Mouse (Mus musculus) liver, embryonic 13.5 days (tissue): Measurements from ENCODE around the gene Snx21. TPM values are rescaled to one million over a fixed set of nuclear protein-coding genes. Genes with fewer than 3 reads are reported as not detected.

ENCODE experiments used
- ATAC-seq: fragments of 200-750 bp; cut with Nextera tagmentation; 2 replicates; pipeline ENCODE4 v1.8.0; 2017; ENCODE audit warnings: low read depth, mild to moderate bottlenecking, moderate number of reproducible peaks, moderate library complexity
- DNase-seq: peaks from one replicate; pipeline ENCODE4 v3.0.0; 2022
- H3K27ac ChIP-seq: fragments of 300-500 bp; sonication (generic); 2 replicates; pipeline ENCODE4 v1.5.1; 2015; ENCODE audit warnings: moderate library complexity, mild to moderate bottlenecking, inconsistent platforms
- H3K27me3 ChIP-seq: fragments of 300-500 bp; sonication (generic); 2 replicates; pipeline ENCODE4 v1.6.1; 2015; ENCODE audit warnings: mild to moderate bottlenecking, inconsistent platforms
- H3K36me3 ChIP-seq: fragments of 300-500 bp; sonication (generic); 2 replicates; pipeline ENCODE4 v1.6.1; 2015; ENCODE audit warnings: mild to moderate bottlenecking, inconsistent platforms
- H3K4me1 ChIP-seq: fragments of 300-500 bp; sonication (generic); replicated peaks from 2 replicates; pipeline ENCODE4 v1.6.1; 2015; ENCODE audit warnings: inconsistent platforms
- H3K4me2 ChIP-seq: fragments of 300-500 bp; sonication (generic); 2 replicates; pipeline ENCODE4 v1.6.1; 2015; ENCODE audit warnings: inconsistent platforms, mild to moderate bottlenecking, moderate library complexity
- H3K4me3 ChIP-seq: fragments of 300-500 bp; sonication (generic); replicated peaks from 2 replicates; pipeline ENCODE4 v1.5.1; 2015; ENCODE audit warnings: mild to moderate bottlenecking, inconsistent platforms
- H3K9ac ChIP-seq: fragments of 300-500 bp; sonication (generic); 2 replicates; pipeline ENCODE4 v1.6.1; 2015; ENCODE audit warnings: mild to moderate bottlenecking, inconsistent platforms
- H3K9me3 ChIP-seq: fragments of 300-500 bp; sonication (generic); replicated peaks from 2 replicates; pipeline ENCODE4 v1.6.1; 2016; ENCODE audit warnings: inconsistent platforms
- WGBS: fragments of 180-500 bp; shearing (Covaris S2); methylation state at CpG from one replicate; pipeline ENCODE4 v1.1.7; 2015; ENCODE audit not compliant: insufficient replicate concordance; 5-methylcytosine and 5-hydroxymethylcytosine counted together
- polyA plus RNA-seq: library from polyadenylated mRNA; unstranded; fragments of >200 nt; fragmentation: Nextera tagmentation; extraction: Ambion mirVana; gene quantifications from 2 replicates; pipeline ENCODE4 v1.2.1, GENCODE M21; 2015

The Snx21 gene
- polyA plus RNA-seq, 1 experiment from 2014 or later: 4.1 TPM

DNA sequence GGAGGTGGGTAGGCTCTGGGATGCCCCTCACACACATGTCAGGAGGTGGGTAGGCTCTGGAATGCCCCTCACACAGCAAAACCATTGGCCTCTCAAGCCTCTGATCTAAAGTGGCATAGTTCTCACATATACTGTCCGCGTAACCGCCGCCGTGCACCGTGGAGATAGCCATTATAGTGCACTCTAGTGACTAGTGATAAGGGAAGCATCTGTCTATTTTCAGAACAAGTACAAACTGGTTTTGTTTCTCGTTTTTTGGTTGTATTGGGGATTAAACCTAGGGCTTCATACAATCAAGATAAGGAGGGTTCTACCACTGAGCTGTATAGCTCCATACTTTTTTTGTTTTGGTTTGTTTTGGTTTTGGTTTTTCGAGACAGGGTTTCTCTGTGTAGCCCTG lies 30.2 kb downstream of the Snx21 start:
- 55% methylated on average over 8 of the region's 8 CpGs for WGBS
- Histone ChIP-seq H3K27me3 (no peaks in the 10 kb centered on the region), H3K4me1 (peaks cover 35% of the 10 kb centered on the region), H3K9me3 (no peaks in the 10 kb centered on the region), H3K9ac (peak overlapping the region; percentile 11; the same call in 1 of the 2 replicates), H3K36me3 (peaks cover 21% of the 10 kb centered on the region), H3K4me3 (no peak overlapping the region), H3K27ac (peak overlapping the region; percentile 69), H3K4me2 (peak overlapping the region; percentile 31)
- DNase-seq (peak; percentile 50), ATAC-seq (peak; percentile 79)

DNA sequence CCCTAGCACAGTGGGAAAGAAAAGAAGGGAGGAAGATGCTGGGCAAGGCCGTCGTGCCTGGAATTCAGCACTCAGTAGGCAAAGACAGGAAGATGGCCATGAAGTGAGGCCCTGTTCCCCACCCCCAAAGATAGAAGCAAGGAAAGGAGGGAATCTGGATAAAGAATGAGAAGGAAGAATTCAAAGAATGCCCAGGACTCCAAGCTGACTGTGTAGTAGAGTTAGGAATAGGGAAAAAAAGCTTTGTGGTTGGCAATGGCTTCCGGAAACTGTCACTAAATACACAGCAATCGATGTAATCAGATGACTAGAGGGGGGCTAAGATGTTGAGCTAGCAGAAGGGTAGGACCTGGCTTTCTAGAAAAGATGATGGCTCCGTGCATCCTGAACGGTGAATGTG lies 31.6 kb downstream of the Snx21 start:
- no peak overlapping the region for H3K4me3 ChIP-seq
- peaks cover 28% of the 10 kb centered on the region for H3K36me3 ChIP-seq
- DNase-seq: no peak
- no peak overlapping the region for H3K4me2 ChIP-seq
- no peak for ATAC-seq
- H3K4me1 ChIP-seq: peaks cover 40% of the 10 kb centered on the region
- WGBS: 76% methylated on average over 6 of the region's 6 CpGs
- no peaks in the 10 kb centered on the region for H3K27me3 ChIP-seq
- no peaks in the 10 kb centered on the region for H3K9me3 ChIP-seq
- H3K9ac ChIP-seq: no peak overlapping the region
- H3K27ac ChIP-seq: no peak overlapping the region

DNA sequence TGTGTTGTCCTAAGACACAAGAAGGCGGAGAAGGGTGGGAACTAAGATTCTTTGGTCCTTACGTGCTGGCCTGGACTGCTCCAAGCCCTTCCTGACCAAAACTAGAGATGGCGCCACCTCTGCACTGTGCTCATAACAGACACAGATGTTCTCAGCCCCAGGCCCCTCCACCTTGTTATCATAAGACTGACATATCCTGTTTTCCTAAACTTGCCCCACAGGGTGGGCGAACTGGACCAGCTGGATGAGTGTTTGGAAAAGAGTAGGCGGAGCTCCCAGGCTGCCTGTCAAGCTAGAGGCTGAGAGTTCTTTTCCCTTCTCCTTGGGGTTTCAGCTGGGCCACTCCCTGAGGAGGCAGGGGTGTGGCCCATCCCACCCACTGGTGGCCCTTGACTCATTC lies 32.1 kb downstream of the Snx21 start:
- no peak overlapping the region for H3K4me2 ChIP-seq
- no peaks in the 10 kb centered on the region for H3K9me3 ChIP-seq
- H3K27me3 ChIP-seq: no peaks in the 10 kb centered on the region
- no peak overlapping the region for H3K9ac ChIP-seq
- peaks cover 43% of the 10 kb centered on the region for H3K4me1 ChIP-seq
- no peak for ATAC-seq
- no peak overlapping the region for H3K4me3 ChIP-seq
- DNase-seq: no peak
- H3K36me3 ChIP-seq: peaks cover 25% of the 10 kb centered on the region
- WGBS: 72% methylated on average over 5 of the region's 5 CpGs
- no peak overlapping the region for H3K27ac ChIP-seq

DNA sequence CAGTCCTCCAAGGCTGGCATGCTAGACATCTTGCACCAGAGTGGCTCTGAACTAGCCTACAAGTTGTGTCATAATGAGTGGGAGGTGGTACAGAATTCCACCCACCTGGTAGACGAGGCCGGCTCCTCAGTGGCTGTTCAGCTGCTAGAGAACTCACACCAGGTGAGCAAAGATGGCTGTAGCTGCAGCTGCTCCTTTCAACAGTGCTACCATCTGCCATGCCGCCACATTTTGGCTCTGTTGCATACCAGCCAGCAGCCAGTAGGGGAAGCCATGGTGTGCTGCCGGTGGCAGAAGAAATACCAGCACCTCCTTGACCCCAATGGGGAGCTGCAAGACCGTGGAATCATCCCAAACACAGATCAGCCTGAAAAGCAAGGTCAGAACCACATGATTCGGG lies 35.4 kb downstream of the Snx21 start:
- Histone ChIP-seq H3K4me3 (no peak overlapping the region), H3K4me1 (peaks cover 41% of the 10 kb centered on the region), H3K36me3 (peaks cover 34% of the 10 kb centered on the region), H3K27ac (no peak overlapping the region), H3K27me3 (no peaks in the 10 kb centered on the region), H3K4me2 (no peak overlapping the region), H3K9ac (no peak overlapping the region), H3K9me3 (no peaks in the 10 kb centered on the region)
- no peak for ATAC-seq
- DNase-seq: no peak
- WGBS: 83% methylated on average over 6 of the region's 6 CpGs

DNA sequence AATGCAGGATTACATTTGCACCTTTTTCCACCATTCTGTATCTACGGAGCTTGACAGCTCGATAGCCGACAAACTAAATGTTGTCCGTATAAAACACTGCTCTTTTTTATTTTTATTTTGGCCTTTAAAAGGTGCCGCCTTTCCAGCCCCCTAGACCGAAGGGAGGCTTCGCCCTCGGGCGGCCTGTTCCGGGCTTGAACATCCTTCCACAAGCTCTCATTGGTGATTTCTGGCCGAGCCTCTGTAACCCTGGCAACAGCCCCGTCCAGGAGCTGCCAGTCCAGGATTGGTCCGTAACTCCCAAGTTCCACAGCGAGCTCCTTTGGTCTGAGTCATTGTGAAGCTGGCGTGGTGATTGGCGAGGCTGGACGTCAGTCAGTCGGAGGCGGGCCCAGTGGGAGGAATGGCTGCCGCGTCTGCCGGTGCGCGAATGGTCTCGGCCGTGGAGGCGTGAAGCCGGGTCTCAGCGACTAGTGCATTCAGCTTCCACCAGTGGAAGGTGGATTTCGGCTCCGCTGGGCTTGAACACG lies 37.1 kb downstream of the Snx21 start, which contains the start of gene Zswim1:
Gene Zswim1, plus strand, starts transcription at position 51 of the 530 bp plus-strand sequence.
- peaks cover 48% of the 10 kb centered on the region for H3K36me3 ChIP-seq
- peak; percentile 99 for DNase-seq
- H3K4me3 ChIP-seq: peak within 1 kb of the TSS; percentile 72
- no peaks in the 10 kb centered on the region for H3K9me3 ChIP-seq
- H3K9ac ChIP-seq: peak within 1 kb of the TSS; percentile 79
- H3K4me1 ChIP-seq: peaks cover 42% of the 10 kb centered on the region
- H3K4me2 ChIP-seq: peak within 1 kb of the TSS; percentile 84
- peak within 1 kb of the TSS; percentile 66 for H3K27ac ChIP-seq
- H3K27me3 ChIP-seq: no peaks in the 10 kb centered on the region
- peak; percentile 99 for ATAC-seq
- WGBS: 2% methylated on average over 32 of the region's 32 CpGs

DNA sequence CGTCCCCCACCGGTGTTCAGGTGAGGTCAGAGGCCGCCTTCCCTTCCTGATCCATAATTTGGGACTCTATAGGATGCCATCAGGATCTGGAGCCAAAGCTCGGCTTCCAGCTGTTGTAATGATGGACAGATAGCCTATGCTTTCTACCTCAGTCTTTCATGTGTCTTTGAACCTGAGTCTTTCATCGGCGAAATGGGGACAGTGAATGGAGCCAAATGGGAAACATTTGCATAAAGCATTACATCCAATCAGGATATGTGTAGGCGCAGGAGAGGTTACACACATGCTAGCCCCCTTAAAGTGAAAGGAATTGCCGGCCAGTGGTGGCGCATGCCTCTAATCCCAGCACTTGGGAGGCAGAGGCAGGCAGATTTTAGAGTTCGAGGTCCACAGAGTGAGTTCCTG lies 37.6 kb downstream of the Snx21 start:
- Histone ChIP-seq H3K9me3 (no peaks in the 10 kb centered on the region), H3K4me1 (peaks cover 39% of the 10 kb centered on the region), H3K4me3 (peak overlapping the region; percentile 72), H3K36me3 (peaks cover 51% of the 10 kb centered on the region), H3K27ac (peak overlapping the region; percentile 66), H3K4me2 (peak overlapping the region; percentile 84), H3K27me3 (no peaks in the 10 kb centered on the region), H3K9ac (peak overlapping the region; percentile 79)
- ATAC-seq: peak; percentile 35
- WGBS: 1% methylated on average over 10 of the region's 10 CpGs
- peak; percentile 42 for DNase-seq

DNA sequence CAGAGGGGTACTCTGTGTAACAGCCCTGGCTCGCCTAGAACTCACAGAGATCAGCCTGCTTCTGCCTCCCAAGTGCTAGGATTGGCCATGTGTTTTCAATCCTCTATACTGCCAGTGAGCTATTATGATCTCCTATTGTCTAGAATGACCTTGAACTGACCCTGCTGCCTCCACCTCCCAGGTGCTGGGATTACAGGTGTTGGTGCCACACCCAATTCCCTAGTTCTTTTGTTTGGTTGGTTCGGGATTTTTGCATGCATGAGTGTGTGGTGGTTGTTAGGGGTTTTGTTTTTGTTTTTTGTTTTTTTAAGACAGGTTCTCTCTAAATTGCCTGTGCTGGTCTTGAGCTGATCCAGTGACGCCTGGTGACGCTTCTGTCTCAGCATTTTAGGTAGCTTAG lies 38.3 kb downstream of the Snx21 start:
- H3K27ac ChIP-seq: no peak overlapping the region
- ATAC-seq (no peak), DNase-seq (no peak)
- H3K36me3 ChIP-seq: peaks cover 51% of the 10 kb centered on the region
- peaks cover 39% of the 10 kb centered on the region for H3K4me1 ChIP-seq
- H3K4me3 ChIP-seq: peak overlapping the region; percentile 72
- H3K9me3 ChIP-seq: no peaks in the 10 kb centered on the region
- H3K9ac ChIP-seq: no peak overlapping the region
- 81% methylated on average over 4 of the region's 4 CpGs for WGBS
- no peaks in the 10 kb centered on the region for H3K27me3 ChIP-seq
- peak overlapping the region; percentile 84 for H3K4me2 ChIP-seq

DNA sequence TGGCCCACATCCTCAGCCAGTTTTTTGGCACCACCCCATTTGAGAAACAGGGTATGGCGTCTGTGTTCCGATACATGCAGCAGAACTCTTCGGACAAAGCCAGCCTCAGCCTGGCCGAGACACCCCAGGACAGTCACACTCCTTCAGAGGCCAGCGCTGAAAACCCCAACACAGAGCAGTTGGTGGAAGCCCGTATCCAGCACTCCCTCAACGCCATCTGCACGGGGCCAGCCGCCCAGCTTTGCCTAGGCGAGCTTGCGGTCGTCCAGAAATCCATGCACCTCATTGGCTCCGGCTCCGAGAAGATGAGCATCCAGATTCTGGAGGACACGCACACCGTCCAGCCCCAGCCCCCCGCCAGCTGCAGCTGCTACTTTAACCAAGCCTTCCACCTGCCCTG lies 39.9 kb downstream of the Snx21 start:
- H3K36me3 ChIP-seq: peaks cover 43% of the 10 kb centered on the region
- no peak overlapping the region for H3K4me3 ChIP-seq
- ATAC-seq (no peak), DNase-seq (no peak)
- no peak overlapping the region for H3K9ac ChIP-seq
- no peaks in the 10 kb centered on the region for H3K27me3 ChIP-seq
- H3K4me1 ChIP-seq: peaks cover 39% of the 10 kb centered on the region
- no peak overlapping the region for H3K27ac ChIP-seq
- H3K4me2 ChIP-seq: no peak overlapping the region
- H3K9me3 ChIP-seq: no peaks in the 10 kb centered on the region
- 92% methylated on average over 17 of the region's 17 CpGs for WGBS

DNA sequence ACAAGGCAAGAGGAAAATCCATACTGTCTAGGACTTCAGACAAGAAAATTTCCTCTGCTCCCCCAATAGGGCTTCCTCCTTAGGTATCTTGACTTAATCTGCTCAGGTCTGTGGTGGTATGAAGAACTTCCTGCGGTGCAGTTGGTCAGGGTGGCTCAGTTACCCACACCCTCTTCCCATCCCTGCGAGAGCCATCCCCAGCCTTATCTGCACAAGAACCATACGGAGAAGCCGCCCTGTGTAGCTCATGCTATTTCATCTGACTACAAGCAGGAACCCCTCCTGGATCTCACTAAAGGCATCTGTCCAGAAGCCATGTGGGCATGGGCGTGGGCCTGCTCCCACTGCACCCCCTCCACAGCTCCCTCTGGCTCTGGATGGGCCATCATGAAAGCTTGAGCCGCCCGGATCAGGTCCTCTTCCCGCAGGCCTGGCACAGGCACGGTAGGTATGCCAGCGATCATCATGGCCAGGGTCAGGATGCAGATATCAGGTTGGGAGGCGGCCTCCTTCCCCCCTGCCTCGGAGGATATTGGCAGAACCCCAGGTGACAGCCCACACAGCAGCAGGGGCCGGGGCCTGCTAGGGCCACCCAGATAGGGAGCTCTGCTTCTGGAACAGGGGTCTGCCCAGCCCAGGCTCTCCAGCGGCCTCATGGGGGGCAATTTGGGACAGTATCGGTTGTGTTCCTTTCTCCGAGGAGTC lies 41.7 kb downstream of the Snx21 start:
- Histone ChIP-seq H3K4me3 (no peak overlapping the region), H3K4me1 (peaks cover 33% of the 10 kb centered on the region), H3K4me2 (no peak overlapping the region), H3K27me3 (no peaks in the 10 kb centered on the region), H3K9me3 (no peaks in the 10 kb centered on the region), H3K36me3 (peaks cover 33% of the 10 kb centered on the region), H3K9ac (0 out of 2 replicates have a peak overlapping the region, but pooled peaks have one; percentile 7), H3K27ac (peak overlapping the region; percentile 36; the same call in 1 of the 2 replicates)
- ATAC-seq (no peak), DNase-seq (no peak)
- WGBS: 64% methylated on average over 16 of the region's 16 CpGs

DNA sequence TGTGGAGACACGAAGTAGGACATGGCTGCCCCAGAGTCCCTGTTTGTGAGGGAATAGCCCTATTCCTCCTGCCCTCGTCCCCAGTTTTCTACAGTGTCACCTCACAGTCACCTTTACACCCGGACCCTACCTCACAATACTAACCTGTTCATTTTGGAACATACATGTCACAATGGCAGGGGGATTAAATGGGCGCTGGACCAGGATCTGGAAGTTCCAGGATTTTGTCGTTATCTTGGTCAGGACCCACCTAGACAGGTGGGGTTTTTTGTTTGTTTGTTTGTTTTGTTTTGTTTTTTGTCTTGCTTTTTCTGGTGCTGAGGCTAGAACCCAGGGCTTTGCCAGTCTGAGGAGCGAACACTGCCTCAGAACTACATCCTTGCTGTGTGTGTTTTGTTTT lies 42.8 kb downstream of the Snx21 start, which contains the start of gene Spata25:
Gene Spata25, minus strand, starts transcription at position 101 of the 400 bp plus-strand sequence.
- no peak for ATAC-seq
- peaks cover 33% of the 10 kb centered on the region for H3K36me3 ChIP-seq
- 0 out of 2 replicates have a peak within 1 kb of the TSS, but pooled peaks have one; percentile 36 for H3K27ac ChIP-seq
- peaks cover 39% of the 10 kb centered on the region for H3K4me1 ChIP-seq
- no peak within 1 kb of the TSS for H3K4me2 ChIP-seq
- WGBS: 68% methylated on average over 6 of the region's 6 CpGs
- no peak for DNase-seq
- no peak within 1 kb of the TSS for H3K4me3 ChIP-seq
- 0 out of 2 replicates have a peak within 1 kb of the TSS, but pooled peaks have one; percentile 7 for H3K9ac ChIP-seq
- no peaks in the 10 kb centered on the region for H3K9me3 ChIP-seq
- H3K27me3 ChIP-seq: no peaks in the 10 kb centered on the region

DNA sequence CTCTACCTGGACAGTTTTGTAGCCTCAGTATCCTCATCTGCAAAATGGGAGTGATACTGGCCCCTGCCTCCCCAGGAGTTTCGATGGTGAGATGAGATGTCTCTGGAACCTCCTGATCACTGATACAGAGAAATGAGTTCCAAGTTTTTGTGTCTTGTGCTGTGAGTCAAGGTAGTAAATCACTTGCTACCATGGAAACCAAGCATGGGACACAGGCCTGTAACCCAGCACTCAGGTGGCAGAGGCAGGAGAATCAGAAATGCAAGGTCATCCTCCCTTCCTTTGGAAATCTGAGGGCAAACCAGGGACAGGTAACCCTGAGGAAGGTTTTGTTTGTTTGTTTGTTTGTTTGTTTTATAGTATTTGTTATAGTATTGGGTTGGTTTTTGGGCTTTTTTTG lies 43.5 kb downstream of the Snx21 start:
- Histone ChIP-seq H3K27ac (no peak overlapping the region), H3K4me2 (no peak overlapping the region), H3K4me1 (peaks cover 37% of the 10 kb centered on the region), H3K27me3 (no peaks in the 10 kb centered on the region), H3K9ac (no peak overlapping the region), H3K36me3 (peaks cover 33% of the 10 kb centered on the region), H3K4me3 (no peak overlapping the region), H3K9me3 (no peaks in the 10 kb centered on the region)
- ATAC-seq (no peak), DNase-seq (no peak)
- 82% methylated on average over 1 of the region's 1 CpGs for WGBS
